Mouse (Mus musculus) layer of hippocampus, postnatal 14 days (tissue): Measurements from ENCODE around the gene Spdye4c. TPM values are rescaled to one million over a fixed set of nuclear protein-coding genes. Genes with fewer than 3 reads are reported as not detected.

Experiments
- DNase-seq, 2 experiments: peaks; one replicate each; pipeline ENCODE4 v3.0.0; 2021 to 2022; ENCODE audit warnings: low spot score in 2 of 2, mixed read lengths in 1 of 2
- total RNA-seq, 2 experiments: library from RNA; stranded (reverse); gene quantifications; 2 replicates each; pipeline ENCODE4 v1.2.3; 2021

Spdye4c gene
- total RNA-seq, 2 experiments from 2014 or later: not detected

DNA sequence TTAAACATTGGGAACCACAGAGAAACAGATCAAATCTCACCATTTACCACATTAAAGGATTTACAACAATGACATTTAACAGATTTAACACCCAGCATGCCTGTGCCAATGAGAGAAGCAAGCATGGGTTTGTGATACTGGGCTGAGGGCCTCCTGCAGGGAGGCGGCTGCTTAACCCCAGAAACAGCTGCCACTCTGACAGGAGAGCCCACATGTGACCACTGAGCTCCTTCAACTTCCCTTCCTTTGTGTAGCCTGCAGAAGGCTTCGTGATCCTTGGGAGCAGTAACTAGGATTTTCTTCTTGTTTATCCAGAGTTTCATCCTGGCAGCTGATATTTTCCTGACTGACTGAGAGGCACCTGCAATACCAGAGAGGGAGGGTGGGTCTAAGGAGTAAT is 10.5 kb downstream of the Spdye4c start:
- DNase-seq: no peak

DNA sequence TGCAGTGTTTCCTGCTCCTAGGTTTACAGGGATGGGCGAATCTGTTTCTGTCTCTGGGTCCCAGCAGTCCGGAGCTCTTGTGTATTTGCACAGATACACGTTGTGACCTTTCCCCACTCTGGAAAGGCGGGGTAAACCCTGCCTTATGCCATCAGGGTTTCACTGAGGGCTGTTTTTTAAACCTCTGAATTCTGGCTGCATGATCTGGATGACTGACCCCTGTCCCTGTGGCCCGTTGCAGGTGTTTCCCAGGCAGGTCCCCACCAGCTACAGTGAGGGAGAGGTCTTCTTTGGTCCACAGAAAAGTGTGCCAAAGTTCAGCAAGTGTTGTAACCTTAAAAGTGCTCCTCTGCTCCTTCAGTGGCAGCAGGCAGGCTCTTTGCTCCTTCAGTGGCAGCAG is 18.3 kb downstream of the Spdye4c start:
- no peak for DNase-seq

DNA sequence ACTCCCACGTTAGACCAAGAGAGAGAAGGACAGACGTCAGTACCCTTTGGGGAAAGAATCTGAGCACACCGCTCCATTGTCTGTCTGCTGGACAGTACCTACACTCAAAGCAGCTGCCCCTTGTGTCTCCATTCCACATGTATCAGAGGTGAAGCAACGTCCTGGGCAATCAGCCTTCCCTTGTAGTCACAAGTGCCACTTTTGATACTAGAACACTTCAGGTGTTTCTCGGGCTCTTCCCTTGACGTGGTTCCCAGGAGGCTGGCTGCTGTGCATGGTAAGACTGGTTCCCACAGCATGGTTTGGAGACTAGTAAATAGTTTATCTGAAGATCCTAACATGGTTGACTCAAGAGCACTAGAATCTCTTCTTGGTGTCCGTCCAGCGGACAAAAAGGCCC is 20.2 kb downstream of the Spdye4c start:
- no peak for DNase-seq

GRCm38 (mm10) chr2:128612275-128612674 is 21.3 kb downstream of the Spdye4c start:
- no peak for DNase-seq

- DNase-seq: no peak
Measured at GRCm38 (mm10) chr2:128613365-128613764, 22.4 kb downstream of the Spdye4c start.

GRCm38 (mm10) chr2:128615366-128615765 is 24.4 kb downstream of the Spdye4c start:
- DNase-seq: no peak

GRCm38 (mm10) chr2:128620578-128620977 is 29.6 kb downstream of the Spdye4c start:
- no peak for DNase-seq

Other genes with a start within 250 kb of the Spdye4c start
- gene Anapc1, start 96.2 kb downstream of the Spdye4c start, total RNA-seq: 10 to 100 TPM; 70.0 to 70.5 TPM
- 10 to 100 TPM; 28.8 to 33.0 TPM for gene Mertk, start 107.7 kb downstream of the Spdye4c start, total RNA-seq
- gene Tmem87b, start 226.9 kb downstream of the Spdye4c start, total RNA-seq: 10 to 100 TPM; 29.8 to 34.7 TPM